Mouse (Mus musculus) liver, postnatal 0 days (tissue): ENCODE results near the gene Cars2. TPM values are rescaled to one million over a fixed set of nuclear protein-coding genes. Genes with fewer than 3 reads are reported as not detected.

Experiments
- ATAC-seq: fragments of 200-750 bp; cut with Nextera tagmentation; 2 replicates; pipeline ENCODE4 v1.8.0; 2017; ENCODE audit warnings: mild to moderate bottlenecking, moderate library complexity
- DNase-seq: peaks from one replicate; pipeline ENCODE4 v3.0.0-alpha.2; 2016
- H3K27ac ChIP-seq: fragments of 300-500 bp; sonication (generic); 2 replicates; pipeline ENCODE4 v1.5.1; 2014; ENCODE audit warnings: antibody characterized with exemption, moderate library complexity, mild to moderate bottlenecking, low read depth
- H3K27me3 ChIP-seq: fragments of 300-500 bp; sonication (generic); 2 replicates; pipeline ENCODE4 v1.6.1; 2014; ENCODE audit warnings: low read length, control low read depth, mixed read lengths; ENCODE audit not compliant: insufficient read depth
- H3K36me3 ChIP-seq: fragments of 300-500 bp; sonication (generic); replicated peaks from 2 replicates; pipeline ENCODE4 v1.6.1; 2014; ENCODE audit warnings: mild to moderate bottlenecking, control low read depth, low read length, moderate library complexity, mixed read lengths; ENCODE audit not compliant: insufficient read depth
- H3K4me1 ChIP-seq: fragments of 300-500 bp; sonication (generic); 2 replicates; pipeline ENCODE4 v1.6.1; 2014; ENCODE audit warnings: antibody characterized with exemption, mild to moderate bottlenecking, control low read depth; ENCODE audit not compliant: insufficient read depth
- H3K4me2 ChIP-seq: fragments of 300-500 bp; sonication (generic); 2 replicates; pipeline ENCODE4 v1.6.1; 2014; ENCODE audit warnings: low read depth, mild to moderate bottlenecking, low read length, moderate library complexity, mixed read lengths
- H3K4me3 ChIP-seq: fragments of 300-500 bp; sonication (generic); 2 replicates; pipeline ENCODE4 v1.5.1; 2014; ENCODE audit warnings: low read depth, low read length
- H3K9ac ChIP-seq: fragments of 300-500 bp; sonication (generic); replicated peaks from 2 replicates; pipeline ENCODE4 v1.6.1; 2014; ENCODE audit warnings: mild to moderate bottlenecking, moderate library complexity
- H3K9me3 ChIP-seq: fragments of 300-500 bp; sonication (generic); 2 replicates; pipeline ENCODE4 v1.6.1; 2016; ENCODE audit warnings: mild to moderate bottlenecking, control low read depth, low read length, mixed read lengths
- CTCF ChIP-seq: sonication (generic); IDR thresholded peaks from 2 replicates; pipeline ENCODE4 v1.5.1; 2016; ENCODE audit warnings: antibody characterized with exemption, low read depth
- EP300 ChIP-seq: IDR thresholded peaks from 2 replicates; pipeline ENCODE4 v1.6.1; 2016; ENCODE audit warnings: antibody characterized with exemption, low read depth, mild to moderate bottlenecking
- WGBS: fragments of 180-500 bp; shearing (Covaris S2); extraction: QIAGEN DNeasy Blood & Tissue Kit; methylation state at CpG from one replicate; pipeline ENCODE4 v1.1.7; 2014; ENCODE audit not compliant: insufficient replicate concordance; 5-methylcytosine and 5-hydroxymethylcytosine counted together
- polyA plus RNA-seq: library from polyadenylated mRNA; unstranded; fragments of >200 nt; fragmentation: Nextera tagmentation; extraction: Ambion mirVana; gene quantifications from 2 replicates; pipeline ENCODE4 v1.2.1, GENCODE M21; 2015

The Cars2 gene
- polyA plus RNA-seq, 1 experiment from 2014 or later: 8.4 TPM

GRCm38 (mm10) chr8:11518676-11519075, 31.9 kb downstream of the Cars2 start:
- H3K36me3 ChIP-seq: peaks cover 19% of the 10 kb centered on the region
- H3K4me2 ChIP-seq: no peak overlapping the region
- TF ChIP-seq CTCF: no peak
- TF ChIP-seq EP300: no peak
- no peaks in the 10 kb centered on the region for H3K27me3 ChIP-seq
- no peak overlapping the region for H3K4me3 ChIP-seq
- H3K27ac ChIP-seq: no peak overlapping the region
- no peaks in the 10 kb centered on the region for H3K9me3 ChIP-seq
- no peaks in the 10 kb centered on the region for H3K4me1 ChIP-seq
- no peak overlapping the region for H3K9ac ChIP-seq
- DNase-seq (no peak), ATAC-seq (no peak)
- 85% methylated on average over 11 of the region's 11 CpGs for WGBS

- Histone ChIP-seq H3K9ac (no peak overlapping the region), H3K4me2 (no peak overlapping the region), H3K4me1 (no peaks in the 10 kb centered on the region), H3K9me3 (no peaks in the 10 kb centered on the region), H3K27me3 (no peaks in the 10 kb centered on the region), H3K27ac (no peak overlapping the region), H3K36me3 (peaks cover 25% of the 10 kb centered on the region), H3K4me3 (no peak overlapping the region)
- WGBS: 77% methylated on average over 6 of the region's 6 CpGs
- ATAC-seq: no peak
- no peak for TF ChIP-seq CTCF
- no peak for TF ChIP-seq EP300
- DNase-seq: no peak
Observed at GRCm38 (mm10) chr8:11518056-11518396, 32.6 kb downstream of the Cars2 start.

- H3K4me1 ChIP-seq: no peaks in the 10 kb centered on the region
Observed at GRCm38 (mm10) chr8:11517366-11518055, 33.1 kb downstream of the Cars2 start.

GRCm38 (mm10) chr8:11516292-11516691, 34.3 kb downstream of the Cars2 start:
- no peak overlapping the region for H3K27ac ChIP-seq
- 87% methylated on average over 9 of the region's 9 CpGs for WGBS
- H3K9me3 ChIP-seq: no peaks in the 10 kb centered on the region
- H3K27me3 ChIP-seq: no peaks in the 10 kb centered on the region
- H3K9ac ChIP-seq: no peak overlapping the region
- DNase-seq: no peak
- H3K36me3 ChIP-seq: peaks cover 37% of the 10 kb centered on the region
- H3K4me3 ChIP-seq: no peak overlapping the region
- no peak overlapping the region for H3K4me2 ChIP-seq
- no peaks in the 10 kb centered on the region for H3K4me1 ChIP-seq
- TF ChIP-seq CTCF (no peak), EP300 (no peak)
- no peak for ATAC-seq

More at GRCm38 (mm10) chr8:11517366-11518055, 33.1 kb downstream of the Cars2 start:
- no peak for TF ChIP-seq EP300
- TF ChIP-seq CTCF: no peak
- no peak for ATAC-seq
- Histone ChIP-seq H3K9me3 (no peaks in the 10 kb centered on the region), H3K4me3 (no peak overlapping the region), H3K9ac (no peak overlapping the region), H3K36me3 (peaks cover 30% of the 10 kb centered on the region), H3K27me3 (no peaks in the 10 kb centered on the region), H3K4me2 (no peak overlapping the region), H3K27ac (no peak overlapping the region)
- WGBS: 70% methylated on average over 16 of the region's 16 CpGs
- no peak for DNase-seq

- no peak overlapping the region for H3K4me3 ChIP-seq
- no peak overlapping the region; the same call in 1 of the 2 replicates for H3K9ac ChIP-seq
- no peak for DNase-seq
- H3K27ac ChIP-seq: no peak overlapping the region
- TF ChIP-seq EP300 (no peak), CTCF (no peak)
- peaks cover 60% of the 10 kb centered on the region for H3K36me3 ChIP-seq
- no peaks in the 10 kb centered on the region for H3K4me1 ChIP-seq
- no peaks in the 10 kb centered on the region for H3K9me3 ChIP-seq
- WGBS: 66% methylated on average over 5 of the region's 5 CpGs
- no peak for ATAC-seq
- H3K27me3 ChIP-seq: no peaks in the 10 kb centered on the region
- H3K4me2 ChIP-seq: no peak overlapping the region
Observed at GRCm38 (mm10) chr8:11513247-11513646, 37.3 kb downstream of the Cars2 start.

GRCm38 (mm10) chr8:11512711-11513110, 37.9 kb downstream of the Cars2 start:
- no peak for DNase-seq

More at GRCm38 (mm10) chr8:11512711-11513110, 37.9 kb downstream of the Cars2 start:
- peaks cover 61% of the 10 kb centered on the region for H3K36me3 ChIP-seq
- no peak overlapping the region for H3K27ac ChIP-seq
- ATAC-seq: peak; percentile 78
- H3K4me3 ChIP-seq: no peak overlapping the region
- no peaks in the 10 kb centered on the region for H3K4me1 ChIP-seq
- H3K27me3 ChIP-seq: no peaks in the 10 kb centered on the region
- no peak overlapping the region; the same call in none of the 2 replicates for H3K9ac ChIP-seq
- WGBS: 44% methylated on average over 9 of the region's 9 CpGs
- H3K9me3 ChIP-seq: no peaks in the 10 kb centered on the region
- 0 out of 2 replicates have a peak, but pooled peaks have one; percentile 14 for TF ChIP-seq CTCF
- TF ChIP-seq EP300: no peak
- H3K4me2 ChIP-seq: no peak overlapping the region
